Mouse (Mus musculus) neural tube, embryonic 12.5 days (tissue): ENCODE data around the gene Osbpl10. TPM values are rescaled to one million over a fixed set of nuclear protein-coding genes. Genes with fewer than 3 reads are reported as not detected.
A peak's percentile ranks its signal among the peaks of the same experiment; 100 is the strongest.

ENCODE experiments used
- ATAC-seq: fragments of 200-750 bp; cut with Nextera tagmentation; 2 replicates; pipeline ENCODE4 v1.8.0; 2017; ENCODE audit warnings: low read depth, mild to moderate bottlenecking, moderate TSS enrichment, moderate library complexity; ENCODE audit not compliant: low FRiP score
- H3K27ac ChIP-seq: fragments of 300-500 bp; sonication (generic); 2 replicates; pipeline ENCODE4 v1.5.1; 2016
- H3K27me3 ChIP-seq: fragments of 300-500 bp; sonication (generic); replicated peaks from 2 replicates; pipeline ENCODE4 v1.6.1; 2016; ENCODE audit warnings: mild to moderate bottlenecking
- H3K36me3 ChIP-seq: fragments of 300-500 bp; sonication (generic); 2 replicates; pipeline ENCODE4 v1.6.1; 2016; ENCODE audit warnings: mild to moderate bottlenecking
- H3K4me1 ChIP-seq: fragments of 300-500 bp; sonication (generic); 2 replicates; pipeline ENCODE4 v1.6.1; 2016
- H3K4me2 ChIP-seq: fragments of 300-500 bp; sonication (generic); replicated peaks from 2 replicates; pipeline ENCODE4 v1.6.1; 2016; ENCODE audit warnings: mild to moderate bottlenecking
- H3K4me3 ChIP-seq: fragments of 300-500 bp; sonication (generic); 2 replicates; pipeline ENCODE4 v1.5.1; 2016
- H3K9ac ChIP-seq: fragments of 300-500 bp; sonication (generic); 2 replicates; pipeline ENCODE4 v1.6.1; 2016; ENCODE audit warnings: mild to moderate bottlenecking
- H3K9me3 ChIP-seq: fragments of 300-500 bp; sonication (generic); 2 replicates; pipeline ENCODE4 v1.6.1; 2016; ENCODE audit warnings: mild to moderate bottlenecking
- WGBS: fragments of 180-500 bp; shearing (Covaris S2); methylation state at CpG from one replicate; pipeline ENCODE4 v1.1.7; 2016; 5-methylcytosine and 5-hydroxymethylcytosine counted together
- polyA plus RNA-seq: library from polyadenylated mRNA; unstranded; fragments of >200 nt; fragmentation: Nextera tagmentation; extraction: Ambion mirVana; gene quantifications from 2 replicates; pipeline ENCODE4 v1.2.1, GENCODE M21; 2016

The Osbpl10 gene
- polyA plus RNA-seq, 1 experiment from 2014 or later, result 3.5 TPM

DNA sequence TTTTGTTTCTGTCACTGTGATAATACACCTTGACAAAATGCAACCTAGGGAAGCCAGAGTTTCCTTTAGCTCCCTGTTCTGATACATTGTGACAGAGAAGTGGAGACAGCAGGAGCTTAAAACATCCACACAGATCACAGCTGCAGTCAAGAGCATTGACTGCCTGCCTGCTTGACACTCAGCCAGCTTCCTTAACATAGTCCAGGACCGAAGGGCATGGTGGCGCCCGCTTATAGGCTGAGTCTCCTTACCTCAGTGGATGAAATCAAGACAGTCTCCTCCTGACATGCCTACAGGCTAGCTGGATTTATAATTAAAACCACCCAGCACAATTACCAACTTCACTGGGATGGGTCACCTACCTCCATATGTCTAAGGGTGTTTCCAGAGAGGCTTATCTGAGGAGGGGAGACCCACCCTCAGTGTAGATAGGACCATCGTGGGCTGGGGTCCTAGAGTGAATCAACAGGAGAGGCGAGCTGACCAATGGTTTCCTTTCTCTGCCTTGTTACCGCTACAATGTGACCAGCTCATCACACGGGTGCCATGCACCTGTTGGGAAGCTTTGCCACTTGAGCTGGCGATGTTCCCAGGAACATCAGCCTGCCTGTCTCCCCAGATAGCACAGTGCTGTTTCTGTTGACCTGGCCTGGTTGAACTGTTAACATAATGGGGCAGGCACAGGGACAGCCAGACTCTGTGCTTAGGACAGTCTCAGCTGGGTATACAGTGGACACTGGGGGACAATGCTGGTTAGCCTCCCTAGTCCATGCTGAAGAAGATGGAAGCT is 76.9 kb downstream of the Osbpl10 start:
- Histone ChIP-seq H3K4me3 (no peak overlapping the region), H3K27ac (no peak overlapping the region), H3K36me3 (no peaks in the 10 kb centered on the region), H3K9me3 (no peaks in the 10 kb centered on the region), H3K4me2 (no peak overlapping the region), H3K27me3 (no peaks in the 10 kb centered on the region), H3K9ac (no peak overlapping the region), H3K4me1 (peaks cover 15% of the 10 kb centered on the region)
- no peak for ATAC-seq
- WGBS, result 89% methylated on average over 8 of the region's 8 CpGs

DNA sequence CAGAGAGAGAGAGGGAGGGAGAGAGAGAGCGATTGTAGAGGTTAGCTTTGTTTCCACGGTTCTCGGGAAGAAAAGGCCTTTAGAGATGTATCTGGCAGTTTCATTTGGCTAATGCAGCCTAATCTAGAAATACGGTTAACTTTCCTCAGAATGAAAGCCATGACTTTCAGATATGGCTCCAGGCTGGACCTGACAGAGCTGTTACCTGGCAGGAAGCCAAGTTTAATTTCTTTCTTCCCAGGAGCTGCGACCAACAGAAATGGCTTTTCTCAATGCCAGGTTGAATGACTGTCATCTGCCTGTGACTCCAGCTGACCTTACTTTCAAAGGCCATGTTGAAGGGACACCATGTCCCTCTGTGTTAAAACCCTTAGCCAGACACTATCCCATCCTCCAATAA is 80.4 kb downstream of the Osbpl10 start:
- ATAC-seq, result no peak
- no peak overlapping the region for H3K9ac ChIP-seq
- H3K36me3 ChIP-seq, result no peaks in the 10 kb centered on the region
- 46% methylated on average over 5 of the region's 5 CpGs for WGBS
- H3K4me2 ChIP-seq, result no peak overlapping the region
- no peak overlapping the region for H3K4me3 ChIP-seq
- peaks cover 13% of the 10 kb centered on the region for H3K4me1 ChIP-seq
- H3K27me3 ChIP-seq, result no peaks in the 10 kb centered on the region
- 0 out of 2 replicates have a peak, but pooled peaks cover 5% of the 10 kb centered on the region for H3K9me3 ChIP-seq
- no peak overlapping the region for H3K27ac ChIP-seq

- Histone ChIP-seq H3K27me3 (no peaks in the 10 kb centered on the region), H3K4me3 (no peak overlapping the region), H3K36me3 (no peaks in the 10 kb centered on the region), H3K27ac (no peak overlapping the region), H3K4me2 (no peak overlapping the region), H3K9me3 (0 out of 2 replicates have a peak, but pooled peaks cover 16% of the 10 kb centered on the region), H3K4me1 (no peaks in the 10 kb centered on the region), H3K9ac (no peak overlapping the region)
- WGBS, result 97% methylated on average over 1 of the region's 1 CpGs
- ATAC-seq, result no peak
These were observed 86.5 kb downstream of the Osbpl10 start for GRCm38 (mm10) chr9:115064834-115065233.

DNA sequence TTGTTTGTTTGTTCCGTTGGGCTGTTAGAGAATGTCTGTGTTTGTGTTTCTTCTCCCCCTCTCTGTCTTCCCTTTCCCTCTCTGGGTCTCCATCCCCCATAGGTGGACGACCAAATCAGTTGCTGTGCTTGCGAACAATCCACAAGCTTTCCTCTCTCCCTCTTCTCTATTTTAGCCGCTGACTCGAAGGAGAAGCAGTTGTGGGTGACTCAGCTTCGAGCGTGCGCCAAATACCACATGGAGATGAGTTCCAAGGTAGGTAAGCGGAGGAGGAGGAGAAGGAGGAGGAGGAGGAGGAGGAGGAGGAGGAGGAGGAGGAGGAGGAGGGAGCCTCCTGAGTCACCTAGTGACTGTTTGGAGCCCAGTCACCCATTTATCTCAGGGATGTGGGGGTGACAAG is 88.7 kb downstream of the Osbpl10 start:
- 88% methylated on average over 8 of the region's 9 CpGs for WGBS
- no peak overlapping the region for H3K4me3 ChIP-seq

DNA sequence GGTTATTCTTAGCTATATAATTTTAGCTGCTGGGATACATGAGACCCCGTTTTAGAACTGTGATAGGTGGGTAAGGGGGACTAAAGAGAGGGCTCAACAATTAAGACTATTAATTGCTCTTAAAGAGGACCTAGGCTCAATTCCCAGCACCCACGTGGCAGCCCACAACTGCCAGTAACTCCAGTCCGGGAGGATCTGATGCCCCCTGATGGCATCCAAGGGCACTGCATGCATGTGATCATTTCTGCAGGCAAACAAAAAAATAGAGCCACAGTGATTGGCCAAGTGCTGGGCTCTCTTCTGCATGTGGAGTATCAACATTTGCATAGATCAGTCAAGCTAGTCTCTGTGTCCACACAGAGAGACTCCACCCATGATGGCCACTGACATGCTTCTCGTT is 96.8 kb downstream of the Osbpl10 start:
- no peaks in the 10 kb centered on the region for H3K4me1 ChIP-seq
- 89% methylated on average over 4 of the region's 4 CpGs for WGBS
- H3K9ac ChIP-seq, result no peak overlapping the region
- H3K4me3 ChIP-seq, result no peak overlapping the region
- no peak for ATAC-seq
- no peak overlapping the region for H3K27ac ChIP-seq
- H3K36me3 ChIP-seq, result no peaks in the 10 kb centered on the region
- 0 out of 2 replicates have a peak, but pooled peaks cover 4% of the 10 kb centered on the region for H3K9me3 ChIP-seq
- no peak overlapping the region for H3K4me2 ChIP-seq
- no peaks in the 10 kb centered on the region for H3K27me3 ChIP-seq

More for the DNA sequence above, 88.7 kb downstream of the Osbpl10 start:
- ATAC-seq, result no peak
- H3K9me3 ChIP-seq, result 0 out of 2 replicates have a peak, but pooled peaks cover 16% of the 10 kb centered on the region
- H3K4me2 ChIP-seq, result no peak overlapping the region
- no peaks in the 10 kb centered on the region for H3K4me1 ChIP-seq
- no peaks in the 10 kb centered on the region for H3K27me3 ChIP-seq
- H3K27ac ChIP-seq, result no peak overlapping the region
- H3K9ac ChIP-seq, result no peak overlapping the region
- H3K36me3 ChIP-seq, result no peaks in the 10 kb centered on the region

- peak overlapping the region; percentile 24; the same call in 1 of the 2 replicates for H3K4me2 ChIP-seq
- peak overlapping the region; percentile 26; the same call in 1 of the 2 replicates for H3K27ac ChIP-seq
- H3K4me1 ChIP-seq, result no peaks in the 10 kb centered on the region; the same call in none of the 2 replicates
- H3K36me3 ChIP-seq, result no peaks in the 10 kb centered on the region
- 43% methylated on average over 17 of the region's 17 CpGs for WGBS
- peak; percentile 86 for ATAC-seq
- H3K4me3 ChIP-seq, result no peak overlapping the region
- no peaks in the 10 kb centered on the region for H3K27me3 ChIP-seq
- H3K9me3 ChIP-seq, result no peaks in the 10 kb centered on the region
- H3K9ac ChIP-seq, result no peak overlapping the region
These were observed 110.1 kb downstream of the Osbpl10 start for GRCm38 (mm10) chr9:115088295-115088993.

GRCm38 (mm10) chr9:115089644-115090043 is 111.3 kb downstream of the Osbpl10 start:
- no peaks in the 10 kb centered on the region for H3K9me3 ChIP-seq

DNA sequence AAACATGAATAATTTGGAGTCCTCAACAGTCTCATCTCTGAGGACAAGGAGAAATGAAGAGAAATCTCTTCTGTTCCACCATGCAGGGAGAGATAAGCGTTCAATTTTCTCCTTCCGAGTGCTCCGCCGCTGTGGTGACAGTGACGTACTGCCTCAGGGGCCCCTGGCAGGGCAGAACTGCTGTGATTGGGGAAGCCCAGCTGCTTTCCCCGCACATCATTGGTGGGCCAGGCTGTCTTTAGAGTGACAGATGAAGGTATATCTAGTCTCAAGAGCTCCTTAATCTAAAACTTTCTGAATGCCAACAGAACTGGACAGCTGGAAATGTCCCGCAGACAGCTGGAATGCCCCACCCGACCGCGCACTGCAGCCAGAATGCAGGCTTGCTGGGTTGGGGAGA is 118.1 kb downstream of the Osbpl10 start:
- Histone ChIP-seq H3K4me3 (no peak overlapping the region), H3K9ac (no peak overlapping the region), H3K27ac (no peak overlapping the region), H3K9me3 (no peaks in the 10 kb centered on the region), H3K36me3 (no peaks in the 10 kb centered on the region), H3K27me3 (no peaks in the 10 kb centered on the region), H3K4me2 (peak overlapping the region; percentile 10; the same call in 1 of the 2 replicates), H3K4me1 (0 out of 2 replicates have a peak, but pooled peaks cover 4% of the 10 kb centered on the region)
- 54% methylated on average over 10 of the region's 10 CpGs for WGBS
- peak; percentile 66; the same call in 1 of the 2 replicates for ATAC-seq

More at GRCm38 (mm10) chr9:115089644-115090043, 111.3 kb downstream of the Osbpl10 start:
- Histone ChIP-seq H3K4me1 (no peaks in the 10 kb centered on the region; the same call in none of the 2 replicates), H3K4me2 (no peak overlapping the region), H3K4me3 (no peak overlapping the region), H3K36me3 (no peaks in the 10 kb centered on the region), H3K27ac (no peak overlapping the region), H3K27me3 (no peaks in the 10 kb centered on the region), H3K9ac (no peak overlapping the region)
- 73% methylated on average over 5 of the region's 5 CpGs for WGBS
- 0 out of 2 replicates have a peak, but pooled peaks have one; percentile 21 for ATAC-seq

- Histone ChIP-seq H3K9ac (no peak overlapping the region), H3K27me3 (no peaks in the 10 kb centered on the region), H3K4me3 (no peak overlapping the region), H3K4me1 (0 out of 2 replicates have a peak, but pooled peaks cover 4% of the 10 kb centered on the region), H3K4me2 (no peak overlapping the region), H3K36me3 (no peaks in the 10 kb centered on the region), H3K27ac (no peak overlapping the region), H3K9me3 (no peaks in the 10 kb centered on the region)
- 89% methylated on average over 4 of the region's 4 CpGs for WGBS
- ATAC-seq, result no peak
These were observed 119.0 kb downstream of the Osbpl10 start for GRCm38 (mm10) chr9:115097340-115097739.

DNA sequence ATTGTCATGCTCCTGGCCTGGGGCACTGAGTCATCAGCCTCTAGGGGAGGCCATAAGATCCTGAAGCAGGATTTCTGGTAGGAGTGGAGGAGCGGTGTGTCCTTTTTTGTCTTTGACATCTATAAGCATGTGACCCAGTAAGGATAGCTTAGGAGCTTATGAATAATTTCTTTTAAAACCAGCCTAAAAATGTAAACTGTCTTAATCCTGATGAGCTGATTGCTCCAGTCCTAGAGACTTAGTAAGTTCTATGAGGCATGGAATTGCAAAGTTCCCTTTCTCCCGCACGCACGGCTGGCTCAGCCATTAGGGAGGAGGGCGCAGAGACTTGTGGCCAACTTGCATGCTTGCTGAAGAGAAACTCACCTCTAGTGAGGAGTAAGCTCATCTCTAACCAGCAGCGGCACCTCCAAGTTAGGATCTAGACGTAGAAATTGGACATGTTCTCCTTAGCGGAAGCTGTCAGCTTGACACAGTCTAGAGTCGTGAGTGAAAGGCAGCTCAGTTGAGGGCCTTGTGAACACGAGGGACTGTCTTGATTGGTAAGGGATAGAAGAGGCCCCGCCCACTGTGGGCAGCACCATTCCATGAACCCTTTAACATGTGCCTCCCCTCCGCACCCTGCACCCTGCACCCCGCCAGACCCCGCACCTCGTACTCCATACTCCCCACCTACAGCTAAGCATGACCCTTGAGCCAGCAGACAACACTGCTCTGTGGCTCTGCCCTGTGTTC is 122.0 kb downstream of the Osbpl10 start:
- ATAC-seq, result no peak
- H3K9me3 ChIP-seq, result no peaks in the 10 kb centered on the region
- WGBS, result 88% methylated on average over 15 of the region's 15 CpGs

GRCm38 (mm10) chr9:115107430-115107829 is 129.1 kb downstream of the Osbpl10 start:
- H3K27ac ChIP-seq, result no peak overlapping the region
- peaks cover 8% of the 10 kb centered on the region; the same call in 1 of the 2 replicates for H3K4me1 ChIP-seq
- no peaks in the 10 kb centered on the region for H3K36me3 ChIP-seq
- no peak overlapping the region for H3K9ac ChIP-seq
- H3K4me2 ChIP-seq, result peak overlapping the region; percentile 23
- no peaks in the 10 kb centered on the region for H3K9me3 ChIP-seq
- peak; percentile 81 for ATAC-seq
- 27% methylated on average over 7 of the region's 7 CpGs for WGBS
- no peaks in the 10 kb centered on the region for H3K27me3 ChIP-seq
- H3K4me3 ChIP-seq, result no peak overlapping the region

More for the DNA sequence above, 122.0 kb downstream of the Osbpl10 start:
- Histone ChIP-seq H3K9ac (no peak overlapping the region), H3K27ac (no peak overlapping the region), H3K4me1 (0 out of 2 replicates have a peak, but pooled peaks cover 4% of the 10 kb centered on the region), H3K36me3 (no peaks in the 10 kb centered on the region), H3K27me3 (no peaks in the 10 kb centered on the region), H3K4me2 (no peak overlapping the region), H3K4me3 (no peak overlapping the region)
